Mouse (Mus musculus) right cerebral cortex, postnatal 14 days (tissue): Measurements from ENCODE around the gene Gsg1l2.

ENCODE experiments used
- DNase-seq: peaks from one replicate; pipeline ENCODE4 v3.0.0; 2022

Gene Gsg1l2

DNA sequence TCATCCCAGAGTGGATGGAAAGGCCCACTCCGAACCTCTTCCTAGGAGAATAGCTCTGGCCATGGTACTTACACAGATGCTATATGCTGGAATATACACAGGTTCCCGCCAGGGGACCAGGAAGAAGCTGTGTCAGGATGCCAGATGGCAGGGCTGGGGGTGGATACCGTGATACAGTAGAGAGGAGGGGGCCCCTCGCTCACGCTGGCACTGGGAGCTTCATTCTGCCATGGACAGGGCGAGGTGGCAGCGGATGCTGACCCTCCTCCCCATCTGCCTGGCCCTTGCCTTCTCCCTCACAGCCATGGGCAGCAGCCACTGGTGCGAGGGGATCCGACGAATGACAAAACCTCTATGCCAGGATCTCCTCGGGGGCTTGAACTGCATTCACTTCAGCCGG is at the start of gene Gsg1l2:
Gene Gsg1l2 (plus strand): TSS at position 230 of the 400 bp plus-strand sequence.
- DNase-seq: no peak

GRCm38 (mm10) chr11:67727095-67727494 is 47.3 kb upstream of the Gsg1l2 start:
- DNase-seq: no peak

DNA sequence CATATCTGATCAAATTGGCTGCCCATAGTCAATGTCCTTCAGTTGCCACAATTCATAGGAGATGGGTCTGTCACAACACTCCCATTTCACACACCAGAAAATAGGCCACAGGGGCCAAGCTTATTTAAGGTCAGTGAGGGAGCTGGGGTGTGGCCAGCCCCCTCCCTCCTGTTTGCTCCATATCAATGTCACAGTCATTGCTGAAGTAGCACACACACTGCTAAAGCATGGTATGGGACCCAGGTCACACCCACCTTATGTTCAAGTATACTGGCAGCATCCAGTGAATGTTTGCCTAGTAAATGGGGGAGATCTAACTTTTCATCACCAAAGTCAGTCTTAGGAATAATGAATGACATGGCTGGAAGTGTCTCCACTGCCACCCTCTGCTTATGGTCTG is 45.7 kb upstream of the Gsg1l2 start:
- DNase-seq: no peak

DNA sequence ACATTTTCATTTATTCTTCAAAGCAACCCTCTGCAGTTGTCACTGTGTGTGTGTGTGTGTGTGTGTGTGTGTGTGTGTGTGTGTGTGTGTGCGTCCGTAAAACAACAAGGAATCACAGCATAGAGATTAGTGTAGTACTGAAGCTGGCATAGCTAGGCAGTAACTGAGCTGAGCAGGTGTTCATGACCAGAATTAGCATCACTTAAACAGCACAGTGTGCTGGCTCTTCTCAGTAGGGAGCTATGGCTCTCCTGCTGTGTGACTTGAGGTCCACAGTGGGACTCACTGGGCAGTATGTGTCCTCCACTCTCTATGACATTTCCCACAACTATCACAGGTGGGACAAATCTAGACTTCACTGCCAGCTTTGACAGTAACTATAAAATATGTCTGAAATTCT is 43.4 kb upstream of the Gsg1l2 start:
- DNase-seq: no peak

- DNase-seq: no peak
Measured at GRCm38 (mm10) chr11:67733726-67734125, 40.7 kb upstream of the Gsg1l2 start.

DNA sequence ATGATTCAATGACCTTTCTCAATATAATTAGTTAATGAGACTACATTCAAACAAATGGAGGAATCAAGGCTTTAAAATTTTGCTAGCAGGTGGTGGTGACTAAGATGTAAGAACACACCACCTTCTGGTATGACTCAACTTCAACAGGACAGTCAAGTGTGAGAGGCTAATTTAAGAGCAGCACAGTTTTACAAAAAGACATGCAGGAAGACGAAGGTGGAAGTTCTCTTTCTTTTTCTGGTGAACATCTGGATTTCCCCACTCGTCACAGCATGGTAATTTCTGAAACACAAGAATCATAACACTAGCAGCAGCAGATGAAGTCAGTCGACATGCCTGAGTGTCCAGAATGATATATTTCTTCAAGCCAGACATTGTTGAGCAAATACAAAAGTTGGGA is 39.8 kb upstream of the Gsg1l2 start:
- DNase-seq: no peak

GRCm38 (mm10) chr11:67738345-67738744 is 36.1 kb upstream of the Gsg1l2 start:
- DNase-seq: no peak

DNA sequence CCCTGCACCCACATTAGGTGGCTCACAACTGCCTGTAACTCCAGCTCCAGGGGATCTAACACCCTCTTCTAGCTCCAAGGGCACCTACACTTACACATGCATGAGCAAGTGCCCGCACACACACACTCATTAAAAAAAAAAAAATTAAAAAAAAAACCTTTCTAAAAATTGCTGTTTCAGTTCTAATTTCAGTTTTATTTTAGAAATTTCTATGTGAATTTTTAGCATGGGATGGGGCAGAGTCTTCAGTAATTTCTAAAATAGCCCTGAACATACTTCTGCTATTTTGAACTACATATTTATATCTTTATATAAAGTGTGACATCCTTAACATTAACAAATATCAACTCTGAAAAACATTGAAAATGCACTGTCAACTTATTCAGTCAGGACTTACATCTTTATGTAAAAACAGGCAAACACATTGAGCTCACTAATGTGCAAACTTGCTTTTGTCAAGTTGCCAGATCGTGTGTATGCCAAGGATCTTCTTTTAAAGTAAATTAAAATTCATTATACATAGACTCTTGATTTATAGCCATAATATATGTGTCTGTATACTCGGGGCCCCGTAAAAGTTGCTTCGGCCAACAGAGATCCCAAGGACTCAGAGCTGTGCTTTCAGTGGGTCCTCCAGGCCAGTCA is 35.4 kb upstream of the Gsg1l2 start:
- no peak for DNase-seq

GRCm38 (mm10) chr11:67741569-67741968 is 32.8 kb upstream of the Gsg1l2 start:
- DNase-seq: no peak

DNA sequence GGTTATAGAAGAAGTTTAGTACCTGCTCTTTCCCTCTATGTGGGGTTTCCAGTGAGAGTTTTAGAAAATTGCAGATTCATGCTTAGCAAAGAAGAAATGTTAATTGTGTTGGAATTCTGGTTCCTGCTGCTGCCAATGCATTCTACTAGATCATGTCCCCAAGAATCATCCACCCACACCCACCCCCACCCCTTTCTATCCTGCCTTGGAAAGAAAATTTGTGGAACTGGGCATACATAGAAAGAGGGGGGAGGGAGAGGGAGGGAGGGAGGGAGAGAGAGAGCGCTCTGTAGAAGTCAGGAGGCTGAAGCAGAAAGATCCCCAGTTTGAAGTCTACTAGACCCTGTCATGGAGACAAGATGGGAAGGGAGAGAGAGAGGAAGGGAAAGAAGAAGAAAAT is 18.1 kb upstream of the Gsg1l2 start:
- no peak for DNase-seq

GRCm38 (mm10) chr11:67757373-67758167 is 16.8 kb upstream of the Gsg1l2 start:
- DNase-seq: no peak

GRCm38 (mm10) chr11:67771053-67771452 is 3.4 kb upstream of the Gsg1l2 start, which contains the start of gene Glp2r:
Glp2r (minus strand) TSS chr11:67771153.
- DNase-seq: no peak

- no peak for DNase-seq
Measured at GRCm38 (mm10) chr11:67771691-67772090, 2.7 kb upstream of the Gsg1l2 start.

DNA sequence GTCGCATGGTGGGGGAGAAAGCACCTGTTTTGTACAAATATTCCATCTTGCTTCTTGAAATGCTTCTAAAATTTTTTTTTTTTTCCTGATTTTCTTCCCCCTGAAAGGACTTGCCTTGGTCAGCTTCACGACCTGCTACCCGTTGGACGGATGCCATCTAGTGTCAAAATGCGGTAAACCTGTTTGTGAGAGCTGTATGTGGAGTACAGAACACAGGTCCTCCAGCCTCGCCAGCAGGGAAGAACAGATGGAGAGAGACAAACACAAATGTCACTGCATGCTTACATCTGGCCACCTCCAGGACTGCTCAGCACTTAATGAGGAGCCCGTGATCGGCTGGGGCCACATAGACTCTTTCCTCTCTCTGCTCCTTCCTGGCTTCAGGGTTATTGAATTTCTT is 1.8 kb upstream of the Gsg1l2 start:
- DNase-seq: peak; percentile 66

DNA sequence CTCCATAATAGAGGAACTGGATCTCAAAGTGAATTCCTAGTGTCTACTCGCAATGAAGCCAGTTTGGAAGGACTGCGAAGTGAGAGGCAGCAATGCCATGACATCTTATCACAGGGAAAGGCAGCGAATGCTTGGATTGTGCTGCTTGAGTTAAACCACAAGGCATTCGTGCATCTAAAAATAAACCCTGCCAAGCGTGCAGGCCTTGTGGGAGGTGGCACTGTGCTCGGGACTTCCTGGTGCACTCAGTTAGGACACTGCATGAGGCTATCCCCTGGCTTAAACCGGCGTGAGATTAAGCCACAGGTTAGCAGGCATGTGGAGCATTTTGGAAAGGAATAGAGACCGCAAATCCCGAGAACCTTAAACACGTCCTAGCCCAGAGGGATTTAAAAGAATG is 15.8 kb downstream of the Gsg1l2 start:
- DNase-seq: no peak

DNA sequence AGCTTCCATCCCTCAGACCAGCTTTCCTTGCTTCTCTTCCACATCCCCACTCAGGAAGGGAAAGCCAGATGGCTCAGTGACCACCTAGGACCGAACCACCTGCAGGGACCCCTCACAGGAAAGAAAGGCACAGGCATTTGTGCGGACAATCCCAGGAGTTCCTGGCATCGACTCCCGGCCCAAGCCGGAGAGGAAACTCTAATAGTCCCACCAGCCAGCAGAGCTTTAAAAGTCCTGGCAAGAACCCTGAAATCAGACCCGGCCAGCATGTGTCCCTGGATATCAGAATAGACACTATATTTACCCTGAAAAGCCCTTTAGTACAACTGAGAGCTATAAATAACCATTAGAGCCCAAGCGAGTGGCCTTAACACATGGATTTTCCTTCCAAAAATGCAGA is 23.5 kb downstream of the Gsg1l2 start, which contains the start of gene Dhrs7c:
Gene Dhrs7c (plus strand): TSS at position 257 of the 400 bp plus-strand sequence.
- DNase-seq: no peak

- no peak for DNase-seq
Measured at GRCm38 (mm10) chr11:67800130-67800723, 25.8 kb downstream of the Gsg1l2 start.

DNA sequence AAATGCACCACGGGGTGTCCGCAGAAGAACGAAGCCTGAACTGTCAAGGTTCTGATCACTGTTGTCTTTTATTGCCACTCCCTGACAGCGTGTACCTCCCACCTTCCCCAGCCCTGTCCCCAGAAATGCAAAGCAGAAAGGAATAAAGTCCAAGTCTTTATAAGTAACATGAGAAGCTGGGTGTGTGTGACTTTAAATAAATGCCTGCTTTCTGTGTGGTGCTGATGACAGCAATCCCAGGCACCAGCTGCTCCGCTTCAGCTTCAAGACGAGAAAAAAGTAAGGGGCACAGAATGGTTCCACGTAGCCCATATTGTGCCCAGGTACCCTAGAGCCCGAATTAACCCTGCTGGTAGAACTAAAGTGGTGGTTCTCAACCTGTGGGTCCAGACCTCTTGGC is 26.8 kb downstream of the Gsg1l2 start:
- DNase-seq: no peak

GRCm38 (mm10) chr11:67805538-67805937 is 31.1 kb downstream of the Gsg1l2 start:
- no peak for DNase-seq

GRCm38 (mm10) chr11:67806832-67807597 is 32.6 kb downstream of the Gsg1l2 start:
- no peak for DNase-seq

DNA sequence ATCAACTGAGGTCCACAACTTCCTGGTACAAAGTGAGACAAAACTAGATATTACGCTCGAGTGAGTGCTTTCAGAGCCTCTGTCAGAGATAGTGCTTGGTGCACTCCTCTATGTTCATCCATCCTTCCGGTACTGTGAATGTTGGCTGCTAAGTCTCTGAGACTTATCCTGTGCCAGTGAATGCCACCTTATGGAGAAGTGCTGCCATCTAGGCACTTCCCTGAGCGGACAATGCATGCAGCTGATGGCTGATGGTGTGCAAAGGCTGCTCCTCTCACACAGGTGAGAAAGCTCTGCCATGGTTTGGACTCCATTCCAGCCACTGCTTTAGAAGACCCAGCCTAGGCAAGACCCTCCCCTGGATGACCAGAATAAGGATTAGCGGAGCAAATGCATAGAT is 33.6 kb downstream of the Gsg1l2 start:
- no peak for DNase-seq

- DNase-seq: peak; percentile 42
Measured at GRCm38 (mm10) chr11:67811535-67811934, 37.1 kb downstream of the Gsg1l2 start.

GRCm38 (mm10) chr11:67819604-67820003 is 45.2 kb downstream of the Gsg1l2 start:
- DNase-seq: peak; percentile 62
